Mouse (Mus musculus) urinary bladder, adult 2 months (tissue): ENCODE results near the gene Cd320. TPM values are rescaled to one million over a fixed set of nuclear protein-coding genes. Genes with fewer than 3 reads are reported as not detected.
"Not testable (repeated sequence)": the region's sequence is repeated elsewhere in the genome, so short reads cannot be mapped to it uniquely, and the experiment has no call there.

Source experiments
- DNase-seq: peaks from one replicate; pipeline ENCODE4 v3.0.0; 2022; ENCODE audit warnings: low spot score
- polyA plus RNA-seq: library from polyadenylated mRNA; depleted of rRNA; stranded (reverse); fragments of >200 nt; gene quantifications from 2 replicates; pipeline ENCODE4 v1.2.3, GENCODE M21; 2012

Cd320 gene
- polyA plus RNA-seq, 1 experiment: 21.5 TPM

DNA sequence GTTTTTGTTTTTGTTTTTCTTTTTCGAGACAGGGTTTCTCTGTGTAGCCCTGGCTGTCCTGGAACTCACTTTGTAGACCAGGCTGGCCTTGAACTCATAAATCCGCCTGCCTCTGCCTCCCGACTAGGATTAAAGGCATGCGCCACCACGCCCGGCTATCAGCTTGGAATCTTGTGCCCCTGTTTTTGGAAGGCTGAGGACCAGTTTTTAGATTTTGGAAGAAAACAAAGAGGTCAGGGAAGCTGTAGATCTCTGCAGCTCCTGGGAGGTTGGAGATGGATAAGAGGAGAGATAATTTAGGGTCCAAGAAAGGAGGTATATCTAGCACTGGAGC is 17.9 kb upstream of the Cd320 start:
- not testable (repeated sequence) for DNase-seq

DNA sequence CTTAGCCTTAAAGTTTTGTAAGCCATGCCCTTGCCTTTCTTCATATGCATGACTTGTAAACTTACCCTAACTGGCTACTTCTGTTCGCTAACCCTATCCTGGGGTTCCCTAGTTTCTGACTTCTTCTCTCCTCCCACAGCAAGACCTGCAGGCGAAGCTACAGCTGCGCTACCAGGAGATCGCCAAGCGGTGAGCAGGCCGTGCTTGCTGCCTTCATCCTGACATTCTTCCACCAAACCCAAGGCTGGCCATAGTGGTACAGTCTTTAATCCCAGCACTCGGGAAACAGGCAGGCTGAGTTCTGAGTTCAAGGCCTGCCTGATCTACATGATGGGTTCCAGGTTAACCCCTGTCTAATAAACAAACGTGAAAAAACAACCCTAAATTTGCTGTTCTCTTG is 17.4 kb upstream of the Cd320 start:
- DNase-seq: no peak

DNA sequence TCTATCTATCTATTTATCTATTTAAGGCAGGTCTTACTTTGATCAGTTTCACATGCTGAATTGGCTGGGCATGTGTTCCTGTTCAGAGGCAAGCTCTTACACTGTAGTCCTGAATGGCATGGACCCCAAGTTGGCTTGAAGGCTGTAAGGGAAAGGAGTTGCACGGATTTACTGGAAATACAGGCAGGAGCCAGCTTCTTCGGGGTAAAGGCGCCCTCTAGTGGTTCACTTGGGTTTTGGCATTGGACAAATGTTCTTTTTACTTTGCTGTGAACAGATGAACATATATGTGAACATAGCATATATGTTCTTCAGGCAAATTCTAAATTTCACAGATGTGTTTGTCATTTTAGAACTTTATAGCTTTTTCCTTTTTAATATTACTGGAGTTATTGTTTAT is 16.0 kb upstream of the Cd320 start:
- DNase-seq: no peak

DNA sequence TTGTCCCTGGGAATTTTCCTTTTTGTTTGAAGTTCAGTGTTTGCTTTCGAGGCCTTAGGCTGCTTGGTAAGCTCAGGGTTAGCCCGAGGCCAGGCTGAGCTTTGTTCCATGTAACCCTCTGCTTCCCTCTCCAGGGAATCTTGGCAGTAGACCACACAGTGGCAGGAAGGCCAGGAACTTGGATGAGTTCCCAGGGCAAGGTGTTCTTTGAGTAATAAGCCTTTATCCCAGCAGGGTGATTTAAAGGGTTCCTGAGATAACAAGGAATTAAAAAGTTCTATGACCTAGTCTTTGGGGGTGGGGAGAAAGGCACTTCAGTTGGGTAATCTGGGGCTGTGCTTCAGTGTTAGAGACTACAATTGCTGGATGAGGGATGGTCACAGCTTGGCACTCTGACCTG is 14.0 kb upstream of the Cd320 start:
- no peak for DNase-seq

DNA sequence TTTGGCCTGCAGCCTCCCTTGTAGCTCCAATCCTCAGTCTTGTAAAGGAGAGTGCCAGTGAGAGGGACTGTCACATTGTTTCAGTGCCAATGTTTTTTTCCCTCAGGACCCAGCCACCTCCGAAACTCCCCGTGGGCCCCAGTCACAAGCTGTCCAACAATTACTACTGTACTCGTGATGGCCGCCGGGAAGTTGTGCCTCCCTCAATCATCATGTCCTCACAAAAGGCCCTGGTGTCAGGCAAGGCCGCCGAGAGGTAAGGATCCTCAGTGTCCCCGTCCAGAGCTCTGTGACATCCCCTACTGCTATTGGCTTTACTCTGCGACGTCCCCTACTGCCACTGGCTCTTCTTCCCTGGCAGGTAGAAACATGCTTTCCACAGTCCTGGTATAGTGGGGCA is 13.3 kb upstream of the Cd320 start:
- DNase-seq: no peak

DNA sequence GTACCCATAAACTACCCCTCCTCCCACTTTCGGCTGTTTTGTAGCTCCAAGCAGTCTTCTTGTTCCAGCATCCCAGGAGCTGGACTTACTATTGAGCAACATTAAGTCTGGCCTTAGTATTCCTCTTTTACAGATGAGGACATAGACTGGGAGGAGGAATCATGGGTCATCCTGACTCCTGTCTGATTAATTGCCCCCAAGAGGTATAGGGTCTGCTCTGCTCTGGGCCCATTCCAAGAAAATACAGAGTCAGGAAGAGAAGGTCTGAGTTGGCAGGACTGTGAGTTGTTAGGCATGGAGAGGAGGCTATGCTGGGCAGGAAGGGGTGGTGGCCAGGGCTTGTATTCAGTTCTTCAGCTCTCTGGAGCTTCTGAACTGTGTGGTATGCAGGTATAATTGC is 1.3 kb downstream of the Cd320 start:
- no peak for DNase-seq

DNA sequence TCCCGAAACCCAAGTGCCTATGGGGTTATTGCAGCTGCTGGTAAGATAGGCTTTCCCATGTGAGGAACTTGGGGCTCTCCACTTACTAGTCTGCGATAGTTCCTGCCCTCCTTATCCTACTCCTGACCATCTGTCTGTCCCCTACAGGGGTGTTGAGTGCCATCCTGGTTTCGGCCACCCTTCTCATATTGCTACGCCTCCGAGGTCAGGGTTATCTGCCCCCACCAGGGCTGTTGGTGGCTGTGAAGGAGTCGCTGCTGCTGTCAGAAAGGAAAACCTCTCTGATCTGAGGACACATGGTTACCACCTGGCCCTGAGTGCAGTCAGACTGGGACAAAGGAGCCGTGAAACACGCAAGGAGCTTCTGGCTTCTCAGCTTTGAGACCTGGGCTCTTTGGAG is 5.2 kb downstream of the Cd320 start:
- DNase-seq: no peak

DNA sequence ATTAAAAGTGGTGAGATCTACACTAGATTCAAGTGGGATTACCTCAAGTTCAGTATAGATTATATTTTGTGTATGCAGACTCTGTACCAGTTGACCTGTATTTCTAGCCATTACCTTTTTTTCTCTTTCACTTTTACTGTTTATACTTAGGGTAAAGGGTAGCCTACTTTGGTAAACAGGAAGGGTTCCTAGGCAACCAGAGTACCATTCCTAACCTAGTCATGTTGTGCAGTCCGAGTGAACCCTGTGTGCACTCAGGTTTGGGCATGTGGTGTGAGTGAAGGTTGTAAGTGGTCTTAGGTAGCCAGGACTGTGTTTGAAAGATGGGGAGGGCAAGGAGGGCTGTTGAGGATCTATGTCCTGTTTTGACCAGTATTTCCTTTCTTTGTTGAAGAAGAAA is 8.4 kb downstream of the Cd320 start:
- DNase-seq: no peak

DNA sequence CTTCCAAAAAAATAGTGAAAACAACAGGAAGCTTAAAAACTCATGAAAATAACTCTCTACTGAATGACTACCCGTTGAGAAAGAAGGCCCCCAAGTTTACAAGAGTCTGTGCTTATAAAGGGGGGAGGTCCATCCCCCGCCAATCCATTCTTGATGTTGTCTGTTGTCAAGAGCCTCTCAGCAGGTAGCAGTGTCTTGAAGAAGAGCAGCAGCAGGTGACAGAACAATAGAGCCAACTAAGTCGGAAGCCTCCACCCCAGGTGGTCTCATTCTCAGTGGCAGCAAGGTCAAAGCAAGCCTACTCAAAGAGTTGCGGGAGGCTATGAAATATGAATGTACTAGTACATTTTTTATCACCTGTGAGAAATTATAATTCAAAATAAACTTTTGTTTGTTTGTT is 14.9 kb downstream of the Cd320 start:
- DNase-seq: no peak

DNA sequence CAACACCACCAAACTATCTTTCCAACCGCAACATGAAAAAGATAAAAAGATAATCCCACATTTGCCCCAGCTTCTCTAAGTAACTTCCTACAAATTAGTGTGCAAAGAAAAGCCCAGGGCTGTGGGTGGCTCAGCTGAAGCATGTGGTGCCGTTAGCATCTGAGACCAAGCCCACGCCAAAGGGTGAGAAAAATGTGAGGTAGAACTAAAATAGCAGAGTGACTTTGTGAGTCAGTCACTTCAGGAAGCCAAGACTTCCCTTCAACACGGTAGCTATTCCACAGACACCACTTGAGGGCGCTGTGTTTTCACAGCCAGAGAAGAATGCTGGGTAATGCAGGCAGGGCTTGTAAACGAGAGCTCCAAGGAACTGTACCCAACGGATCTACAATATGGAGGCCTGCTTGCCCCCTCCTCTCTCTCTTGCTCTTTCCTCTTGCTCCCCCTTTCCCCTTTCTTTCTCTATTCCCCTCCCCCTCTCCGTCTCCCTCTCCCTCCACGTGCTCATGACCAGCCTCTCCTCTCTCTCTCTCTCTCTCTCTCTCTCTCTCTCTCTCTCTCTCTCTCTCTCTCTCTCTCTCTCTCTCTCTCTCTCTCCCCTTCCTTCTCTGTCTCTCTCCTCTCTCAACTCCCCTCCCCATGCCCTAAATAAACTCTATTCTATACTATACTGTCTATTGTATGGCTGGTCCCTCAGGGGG is 22.6 kb downstream of the Cd320 start:
- DNase-seq: no peak

DNA sequence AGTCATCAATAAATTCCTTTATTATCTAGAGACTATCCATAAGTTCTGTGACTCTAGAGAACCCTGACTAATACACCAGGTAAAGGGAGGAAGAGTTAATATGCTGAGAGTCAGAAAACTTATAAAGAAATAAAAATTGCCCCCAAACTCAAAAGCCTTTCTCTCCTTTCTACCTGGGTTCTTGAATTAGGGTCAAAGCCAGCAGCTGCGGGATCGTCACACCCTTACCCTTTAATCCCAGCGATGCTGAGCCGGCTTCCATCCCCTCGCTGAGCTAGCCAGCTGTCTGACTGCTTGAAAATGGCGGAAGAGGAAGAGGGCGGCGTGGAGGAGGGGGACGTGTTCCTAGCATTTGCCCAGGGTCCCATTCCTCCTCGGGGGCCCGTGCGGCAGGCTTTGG is 30.6 kb downstream of the Cd320 start, which contains the start of gene Gm7029:
TSS of gene Gm7029 (plus strand) at position 301 of the 400 bp plus-strand sequence.
- not testable (repeated sequence) for DNase-seq

DNA sequence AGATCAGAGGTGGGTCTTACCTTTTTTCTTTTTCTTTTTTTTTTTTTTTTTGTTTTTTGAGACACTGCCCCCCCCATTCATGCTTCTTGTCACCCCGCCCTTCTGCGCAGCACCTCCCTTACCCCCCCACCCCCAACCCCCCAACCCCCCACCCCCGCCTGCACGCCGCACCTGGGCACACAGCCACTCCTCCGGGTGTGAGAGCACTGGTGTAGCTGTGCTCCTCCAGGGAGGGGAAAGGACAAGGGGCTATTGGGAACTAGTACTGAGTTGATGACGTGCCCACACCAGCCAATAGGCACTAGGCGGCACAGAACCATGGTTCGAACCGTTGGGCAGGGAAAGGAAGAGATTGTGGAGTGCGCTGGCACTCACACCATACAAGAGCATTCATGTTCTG is 31.5 kb downstream of the Cd320 start:
- DNase-seq: no peak

DNA sequence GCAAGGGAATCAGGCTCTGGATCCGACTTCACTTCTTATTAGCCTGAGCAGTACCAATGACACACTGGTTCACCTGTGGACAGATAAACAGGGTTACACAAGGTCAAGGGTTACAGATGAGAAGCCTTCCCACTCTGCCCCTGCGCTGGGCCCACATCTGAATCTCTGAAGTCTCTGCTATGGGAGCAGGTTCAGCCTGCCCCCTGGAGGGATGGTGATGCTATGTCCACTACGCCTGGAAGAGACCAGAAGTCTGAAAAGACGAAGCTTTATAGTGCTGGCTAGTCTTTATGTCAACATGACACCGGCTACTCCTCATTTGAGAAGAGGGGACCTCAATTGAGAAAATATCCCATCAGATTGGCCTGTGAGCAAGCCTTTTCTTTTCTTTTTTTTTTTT is 32.9 kb downstream of the Cd320 start:
- not testable (repeated sequence) for DNase-seq

DNA sequence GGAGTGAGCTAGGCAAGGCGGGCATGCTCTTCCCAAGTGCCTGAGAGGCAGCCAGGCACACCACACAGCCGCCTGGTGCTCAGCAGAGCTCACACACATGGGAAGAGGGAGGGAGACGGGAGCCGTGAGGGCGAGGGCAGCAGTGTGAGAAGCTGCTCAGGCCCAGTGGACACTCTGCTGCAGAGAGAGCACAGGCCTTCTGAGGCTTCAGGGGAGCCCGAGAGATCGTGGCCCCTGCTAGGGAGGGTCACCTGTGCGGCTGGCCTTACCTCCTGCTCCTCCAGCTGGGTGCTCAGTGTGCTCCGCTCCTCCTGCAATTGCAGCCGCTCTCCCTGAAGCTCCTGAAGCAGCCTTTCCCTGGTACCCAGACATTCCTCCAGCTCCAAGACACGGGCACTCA is 41.4 kb downstream of the Cd320 start:
- DNase-seq: not testable (repeated sequence)

DNA sequence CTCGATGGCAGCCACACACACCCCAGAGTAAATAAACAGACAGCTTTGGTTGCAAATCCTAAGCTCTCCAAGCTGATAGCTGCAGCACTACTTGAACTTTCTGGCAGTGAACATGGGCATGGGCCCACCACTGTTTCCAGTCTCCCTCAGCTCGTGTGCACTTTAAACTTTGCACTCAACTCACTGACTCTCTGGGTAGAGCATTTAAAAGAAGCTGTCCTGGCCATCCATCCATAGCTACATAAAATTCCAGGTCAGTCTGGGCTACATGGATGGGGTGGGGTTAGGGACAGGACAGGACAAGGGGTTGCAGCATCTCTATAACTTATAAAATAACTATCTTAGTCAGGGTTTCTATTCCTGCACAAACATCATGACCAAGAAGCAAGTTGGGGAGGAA is 44.9 kb downstream of the Cd320 start:
- not testable (repeated sequence) for DNase-seq

DNA sequence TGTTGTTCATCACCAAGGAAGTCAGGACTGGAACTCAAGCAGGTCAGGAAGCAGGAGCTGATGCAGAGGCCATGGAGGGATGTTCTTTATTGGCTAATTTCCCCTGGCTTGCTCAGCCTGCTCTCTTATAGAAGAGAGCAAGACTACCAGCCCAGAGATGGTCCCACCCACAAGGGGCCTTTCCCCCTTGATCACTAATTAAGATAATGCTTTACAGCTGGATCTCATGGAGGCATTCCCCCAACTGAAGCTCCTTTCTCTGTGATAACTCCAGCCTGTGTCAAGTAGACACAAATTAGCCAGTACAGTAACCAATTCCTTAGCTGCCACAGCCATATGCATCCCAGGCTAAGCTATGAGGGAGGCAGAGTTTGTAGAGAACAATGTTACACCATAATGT is 45.3 kb downstream of the Cd320 start:
- DNase-seq: not testable (repeated sequence)

DNA sequence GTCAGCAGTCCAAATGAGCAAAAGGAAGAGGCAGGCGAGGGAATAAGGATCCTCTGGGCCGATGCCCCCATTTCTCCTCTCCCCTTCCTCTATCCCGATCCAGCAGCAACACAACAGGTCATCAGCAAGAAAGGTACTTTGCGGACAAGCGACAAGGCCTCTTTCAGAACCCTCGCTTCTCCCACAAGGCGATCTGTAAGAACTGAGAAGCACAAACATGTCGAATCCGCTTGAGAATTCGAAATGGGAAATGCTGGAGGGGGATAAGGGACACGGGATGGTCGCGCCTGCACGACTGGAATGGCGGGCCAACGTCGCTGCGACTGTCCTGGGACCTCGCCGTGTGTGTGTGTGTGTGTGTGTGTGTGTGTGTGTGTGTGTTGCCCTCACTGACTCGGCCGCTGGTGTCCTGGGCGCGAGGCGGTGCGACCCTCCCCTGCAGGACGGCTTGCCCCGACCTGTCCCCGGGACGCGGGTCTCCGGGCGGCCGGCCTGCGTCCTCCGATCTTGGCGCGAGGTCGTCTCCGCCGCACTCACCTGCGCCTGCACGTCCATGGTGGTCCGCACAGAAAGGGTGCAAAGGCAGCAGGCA is 47.1 kb downstream of the Cd320 start:
- not testable (repeated sequence) for DNase-seq

DNA sequence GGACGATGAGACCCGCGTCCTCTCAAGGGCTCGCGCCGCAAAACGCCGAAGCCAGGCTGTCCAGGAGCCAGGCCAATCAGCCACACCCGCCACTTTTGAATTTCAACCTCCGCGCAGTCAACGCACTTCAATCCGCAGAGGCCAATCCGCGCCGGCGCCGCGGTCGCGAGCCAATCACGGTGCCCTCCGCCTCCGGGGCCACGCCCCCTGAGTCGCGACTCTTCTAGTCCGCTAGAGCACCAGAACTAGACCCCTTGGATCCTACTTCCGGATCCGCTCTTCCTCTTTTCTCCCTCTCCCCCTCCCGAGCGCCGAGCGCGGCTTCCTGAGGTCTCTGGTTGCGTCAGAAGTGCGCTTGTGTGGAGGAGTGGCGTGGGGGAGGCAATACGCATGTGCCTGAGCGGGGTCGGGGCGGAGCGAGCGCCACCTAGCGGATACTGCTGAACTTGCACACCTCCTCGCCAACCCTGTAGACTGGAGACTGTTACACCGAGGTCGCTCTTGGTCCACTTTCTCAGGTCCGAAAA is 47.7 kb downstream of the Cd320 start, which contains the start of gene Kifc1:
TSS of gene Kifc1 (minus strand) at position 129 of the 527 bp plus-strand sequence.
- DNase-seq: peak; percentile 94

DNA sequence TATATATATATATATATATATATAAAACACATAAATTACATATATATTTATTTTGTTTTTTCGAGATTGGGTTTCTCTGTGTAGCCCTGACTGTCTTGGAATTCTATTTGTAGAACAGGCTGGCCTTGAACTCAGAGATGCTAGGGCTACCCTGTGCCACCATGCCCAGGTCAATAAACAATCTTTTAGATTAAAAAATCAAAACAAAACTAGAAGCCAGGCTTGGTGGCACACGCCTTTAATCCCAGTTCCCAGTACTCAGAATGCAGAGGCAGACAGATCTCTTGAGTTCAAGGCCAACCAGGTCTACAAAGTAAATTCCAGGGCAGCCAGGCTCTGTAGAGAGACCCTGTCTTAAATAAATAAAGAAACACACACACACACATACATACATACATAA is 48.5 kb downstream of the Cd320 start:
- no peak for DNase-seq

DNA sequence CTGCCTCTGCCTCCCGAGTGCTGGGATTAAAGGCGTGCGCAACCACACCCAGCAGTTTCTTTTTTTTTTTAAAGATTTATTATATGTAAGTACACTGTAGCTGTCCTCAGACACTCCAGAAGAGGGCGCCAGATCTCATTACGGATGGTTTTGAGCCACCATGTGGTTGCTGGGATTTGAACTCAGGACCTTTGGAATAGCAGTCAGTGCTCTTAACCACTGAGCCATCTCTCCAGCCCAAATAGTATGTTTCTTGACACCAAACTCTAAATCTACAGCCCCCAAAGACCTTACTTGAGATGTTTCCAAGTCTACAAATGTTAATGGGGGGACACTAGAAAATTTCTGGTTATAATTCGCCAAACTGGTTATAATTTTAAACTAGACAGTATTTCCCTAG is 49.0 kb downstream of the Cd320 start:
- DNase-seq: not testable (repeated sequence)

DNA sequence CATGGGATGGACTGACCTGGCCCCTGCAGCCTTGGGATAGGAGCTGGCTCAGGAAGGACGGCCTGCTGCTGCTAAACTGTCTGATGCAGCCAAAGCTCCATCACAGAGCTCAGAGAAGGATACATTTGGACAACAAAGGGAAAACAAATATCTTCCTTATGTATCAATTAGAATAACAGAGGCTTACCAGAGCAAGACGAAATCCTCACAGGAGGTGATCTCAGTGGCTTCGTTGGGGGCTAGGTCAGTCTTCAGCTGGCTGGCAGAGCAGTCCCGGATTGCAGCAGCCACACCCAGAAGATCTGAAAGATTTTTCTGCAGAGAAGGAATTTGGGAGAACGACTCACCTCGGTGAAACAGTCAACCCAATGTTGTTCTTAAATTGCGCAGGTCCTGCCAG is 49.5 kb downstream of the Cd320 start:
- no peak for DNase-seq

DNA sequence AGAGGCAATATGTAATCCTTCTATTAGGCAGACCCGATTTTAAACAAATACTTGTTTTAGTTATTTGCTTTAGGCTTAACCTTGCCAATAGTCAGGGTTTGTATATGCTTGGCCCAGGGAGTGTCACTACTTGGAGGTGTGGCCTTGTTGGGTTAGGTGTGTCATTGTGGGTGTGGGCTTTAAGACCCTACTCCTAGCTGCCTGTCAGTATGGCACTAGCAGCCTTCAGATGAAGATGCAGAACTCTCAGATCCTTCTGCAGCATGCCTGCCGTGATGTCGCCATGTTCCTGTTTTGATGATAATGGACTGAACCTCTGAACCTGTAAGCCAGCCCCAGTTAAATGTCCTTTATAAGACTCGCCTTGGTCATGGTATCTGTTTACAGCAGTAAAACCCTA is 50.1 kb downstream of the Cd320 start:
- DNase-seq: not testable (repeated sequence)

DNA sequence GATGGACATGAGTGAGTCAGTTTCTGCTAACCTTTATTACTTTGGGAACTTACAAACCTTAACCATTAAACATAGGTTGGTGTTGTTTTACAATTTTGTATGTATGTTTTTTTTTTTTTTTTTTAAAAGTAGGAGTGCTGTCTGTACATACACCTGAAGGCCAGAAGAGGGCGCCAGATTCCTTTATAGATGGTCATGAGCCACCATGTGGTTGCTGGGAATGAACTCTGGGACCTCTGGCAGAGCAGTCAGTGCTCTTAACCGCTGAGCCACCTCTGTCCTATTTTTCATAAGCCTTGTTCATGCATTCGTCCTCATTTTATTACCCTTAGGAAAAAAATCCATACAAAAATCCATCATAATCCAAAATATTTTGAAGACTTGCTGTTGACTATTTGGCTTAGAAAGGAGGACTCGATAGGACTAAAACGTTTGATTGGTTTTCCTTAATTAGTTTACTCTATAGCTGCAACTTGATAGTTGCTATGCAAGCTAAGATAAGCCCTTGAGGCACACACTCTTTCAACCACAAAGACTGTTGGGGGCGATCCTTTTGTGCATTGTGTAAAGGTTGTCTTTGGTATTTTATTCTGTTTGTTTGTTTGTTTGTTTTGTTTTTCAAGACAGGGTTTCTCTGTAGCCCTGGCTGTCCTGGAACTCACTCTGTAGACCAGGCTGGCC is 54.4 kb downstream of the Cd320 start:
- no peak for DNase-seq
